Mouse (Mus musculus): ENCODE data around the gene Tnip3. TPM values are rescaled to one million over a fixed set of nuclear protein-coding genes. Genes with fewer than 3 reads are reported as not detected.

The Tnip3 gene
- 0.09 and 0.15 TPM in 2 replicates for polyA plus RNA-seq (2012)

DNA sequence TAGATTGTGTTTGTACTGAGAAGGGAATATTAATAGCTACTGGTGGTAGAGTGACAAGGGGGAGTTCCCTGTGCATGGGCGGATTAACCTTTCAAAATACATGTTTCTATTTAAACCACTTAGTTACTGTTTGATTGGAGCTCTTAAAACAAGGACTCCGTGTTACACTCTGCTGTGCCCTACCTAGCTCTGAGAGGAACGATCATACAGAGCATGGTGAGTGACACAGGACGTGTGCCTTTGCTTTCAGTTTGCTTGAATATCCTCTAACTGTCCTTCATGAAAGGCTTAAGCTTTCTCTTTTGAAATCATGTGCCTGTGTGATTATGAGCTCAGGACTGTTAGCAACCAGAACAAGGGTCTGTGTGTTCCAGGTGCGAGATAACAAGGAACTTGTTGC, at the start of gene Tnip3:
TSS of gene Tnip3 (plus strand) at position 122 of the 400 bp plus-strand sequence.

DNA sequence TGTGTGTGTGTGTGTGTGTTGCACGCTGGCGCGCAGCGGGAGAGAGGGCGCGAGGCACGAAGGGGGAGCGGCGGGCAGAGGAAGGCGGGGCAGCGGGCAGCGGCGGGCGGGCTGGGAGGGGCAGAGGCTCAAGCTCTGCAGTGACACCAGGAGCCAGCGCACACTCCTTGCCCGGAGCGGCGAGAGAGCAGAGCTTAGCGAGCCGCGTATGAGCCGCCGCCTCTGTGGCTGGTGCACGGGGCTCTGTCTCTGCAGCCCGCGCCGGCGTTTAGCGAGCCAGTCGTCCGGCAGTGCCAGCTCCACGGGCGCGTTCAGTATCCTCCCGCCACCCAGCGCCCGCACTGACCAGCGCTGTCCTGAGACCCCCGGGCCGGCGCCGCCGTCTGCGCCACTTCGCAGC, 146.3 kb downstream of the Tnip3 start, which contains the start of gene Ndnf:
TSS of gene Ndnf (plus strand) at position 140 of the 400 bp plus-strand sequence.

Other genes starting within 250 kb of the Tnip3 start
- gene C130060K24Rik, start 144.2 kb upstream of the Tnip3 start, polyA plus RNA-seq (2012), result not detected in 2 replicates
- gene Ndnf, start 146.3 kb downstream of the Tnip3 start, polyA plus RNA-seq (2012), result 0.08 and 0.09 TPM in 2 replicates

Data from megakaryocyte-erythroid progenitor cell, adult 5 weeks (primary cell).